Mouse (Mus musculus): ENCODE data around the gene Dennd1a. TPM values are rescaled to one million over a fixed set of nuclear protein-coding genes. Genes with fewer than 3 reads are reported as not detected.
"Not testable (repeated sequence)": the region's sequence is repeated elsewhere in the genome, so short reads cannot be mapped to it uniquely, and the experiment has no call there.

Gene Dennd1a
- total RNA-seq, 2 experiments from 2014 or later = 75.0 to 78.2 TPM

DNA sequence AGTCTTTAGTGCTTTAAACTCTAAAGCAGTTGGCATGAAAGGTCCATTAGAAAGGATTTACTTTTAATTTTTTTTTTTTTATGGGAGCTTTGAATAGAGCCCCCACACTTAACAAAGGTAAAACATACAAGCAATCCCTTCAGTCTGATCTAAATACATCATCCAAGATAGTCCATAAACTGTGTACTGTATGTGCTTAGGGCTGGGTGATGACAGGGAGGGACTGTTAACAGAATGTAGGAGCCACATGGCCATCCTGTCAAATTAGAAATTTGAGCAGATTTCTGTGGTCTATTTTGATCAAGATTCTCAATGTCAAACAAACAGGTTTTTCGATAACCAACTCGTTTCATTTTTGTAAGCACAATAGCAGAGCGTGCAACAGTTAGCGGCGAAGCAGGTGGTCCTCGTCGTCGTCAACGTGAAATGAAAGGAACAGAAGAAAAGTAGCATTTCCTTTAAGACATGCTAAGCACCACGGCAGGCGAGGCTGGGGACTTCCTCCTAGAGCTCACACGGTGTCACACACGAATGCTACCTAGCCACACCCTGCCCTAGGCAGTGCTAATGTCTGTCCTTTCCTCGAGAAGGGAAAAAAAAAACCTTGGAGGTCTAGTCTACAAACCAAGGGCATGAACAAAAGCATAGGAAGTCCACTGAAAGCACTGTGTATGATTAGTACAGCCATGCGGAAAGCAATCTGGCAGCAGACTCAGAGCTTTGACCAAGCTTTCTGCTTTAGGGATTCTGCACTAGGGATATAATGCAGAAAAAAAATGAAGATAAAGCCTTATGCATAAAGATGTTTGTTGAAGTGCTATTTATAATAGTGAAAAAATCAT is 305.4 kb downstream of the Dennd1a start:
- no peak for DNase-seq (ENCODE audit: low spot score in 2 of 2)

GRCm38 (mm10) chr2:37974201-37974600 is 313.0 kb downstream of the Dennd1a start:
- DNase-seq (ENCODE audit: low spot score in 2 of 2) = no peak

DNA sequence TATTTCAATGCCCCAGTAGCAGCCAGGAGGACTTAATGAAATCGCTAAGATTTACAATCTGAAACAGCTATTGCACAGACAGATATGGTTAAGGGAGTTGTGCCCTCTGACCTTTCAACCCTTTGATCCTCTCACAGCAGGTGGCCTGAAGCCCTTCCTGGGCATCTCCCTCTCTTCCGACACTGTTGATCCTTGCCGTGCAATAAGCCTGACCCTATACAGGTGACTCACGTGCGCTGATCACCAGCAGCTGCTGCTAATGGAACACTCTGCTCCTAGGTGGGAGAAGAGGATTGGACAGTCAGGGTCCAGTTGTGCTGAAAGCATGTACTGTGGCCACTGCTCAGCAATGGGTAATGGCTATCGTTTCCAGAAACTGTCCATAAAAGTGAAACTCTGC is 314.6 kb downstream of the Dennd1a start:
- no peak for DNase-seq (ENCODE audit: low spot score in 2 of 2)

- no peak for DNase-seq (ENCODE audit: low spot score in 2 of 2)
These were observed 315.5 kb downstream of the Dennd1a start for GRCm38 (mm10) chr2:37971726-37972125.

GRCm38 (mm10) chr2:37969713-37970485 is 317.3 kb downstream of the Dennd1a start:
- DNase-seq (ENCODE audit: low spot score in 2 of 2) = no peak

- DNase-seq (ENCODE audit: low spot score in 2 of 2) = peak; percentile 29 to 44
These were observed 322.7 kb downstream of the Dennd1a start for GRCm38 (mm10) chr2:37964534-37964933.

DNA sequence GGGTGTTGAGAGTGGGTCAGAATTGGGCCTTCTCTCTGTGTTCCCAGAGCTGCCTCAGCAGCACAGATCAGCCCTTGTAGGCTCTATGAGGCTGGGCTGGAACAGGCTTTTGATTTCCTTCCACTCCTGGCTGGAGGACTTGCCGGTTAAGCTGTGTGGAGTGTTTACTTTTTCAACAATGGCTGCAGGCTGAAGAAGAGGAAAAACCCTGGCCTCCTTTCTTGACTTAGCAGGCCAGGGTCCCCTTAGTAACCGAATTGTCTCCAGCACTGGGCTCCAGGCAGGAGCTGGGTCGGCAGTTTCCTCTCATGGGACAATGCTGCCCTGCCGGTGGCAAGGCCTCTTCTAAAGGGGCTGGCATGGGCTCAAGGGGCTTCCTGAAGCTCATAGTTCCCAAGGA is 323.8 kb downstream of the Dennd1a start:
- no peak for DNase-seq (ENCODE audit: low spot score in 2 of 2)

- DNase-seq (ENCODE audit: low spot score in 2 of 2) = no peak
These were observed 338.8 kb downstream of the Dennd1a start for GRCm38 (mm10) chr2:37948424-37948823.

- DNase-seq (ENCODE audit: low spot score in 2 of 2) = no peak
These were observed 341.4 kb downstream of the Dennd1a start for GRCm38 (mm10) chr2:37945598-37946336.

GRCm38 (mm10) chr2:37942906-37943305 is 344.3 kb downstream of the Dennd1a start:
- no peak for DNase-seq (ENCODE audit: low spot score in 2 of 2)

DNA sequence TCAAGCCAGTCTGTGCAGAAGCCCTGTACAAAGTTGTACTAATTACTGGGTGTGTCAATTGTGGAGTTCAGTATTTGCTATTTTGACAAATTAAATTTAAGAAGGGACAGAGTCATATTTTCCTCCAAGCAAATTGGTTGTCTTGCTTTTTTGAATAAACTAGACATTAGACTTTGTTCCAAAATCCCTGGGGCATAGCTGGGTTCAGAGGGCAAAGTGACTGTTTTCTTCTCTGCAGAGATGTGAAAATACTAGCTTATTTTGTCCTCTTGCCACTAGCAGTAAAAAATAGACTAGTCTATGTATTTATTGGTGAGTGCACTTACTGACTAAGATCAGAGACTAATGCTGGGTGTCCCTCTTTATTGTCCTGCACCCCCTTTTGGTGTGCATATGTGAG is 345.4 kb downstream of the Dennd1a start:
- no peak for DNase-seq (ENCODE audit: low spot score in 2 of 2)

- DNase-seq (ENCODE audit: low spot score in 2 of 2) = no peak
These were observed 346.3 kb downstream of the Dennd1a start for GRCm38 (mm10) chr2:37940845-37941361.

DNA sequence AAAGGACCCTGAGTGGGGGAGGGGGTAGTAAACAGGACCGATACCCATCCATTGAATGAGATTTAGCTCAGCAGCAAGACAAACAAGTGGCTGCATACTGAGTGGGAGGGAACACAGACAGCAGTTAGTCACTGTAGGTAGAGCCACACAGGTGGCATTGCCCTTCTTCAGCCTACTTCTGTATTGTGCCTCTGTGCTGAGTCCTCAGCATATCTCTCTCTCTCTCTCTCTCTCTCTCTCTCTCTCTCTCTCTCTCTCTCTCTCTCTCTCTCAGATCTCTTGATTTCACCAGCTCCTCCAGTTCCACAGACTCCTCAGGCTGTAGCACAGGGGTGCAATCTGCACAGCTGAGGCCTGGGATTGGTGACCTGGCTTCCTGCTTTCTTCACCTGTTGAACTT is 347.2 kb downstream of the Dennd1a start:
- no peak for DNase-seq (ENCODE audit: low spot score in 2 of 2)

DNA sequence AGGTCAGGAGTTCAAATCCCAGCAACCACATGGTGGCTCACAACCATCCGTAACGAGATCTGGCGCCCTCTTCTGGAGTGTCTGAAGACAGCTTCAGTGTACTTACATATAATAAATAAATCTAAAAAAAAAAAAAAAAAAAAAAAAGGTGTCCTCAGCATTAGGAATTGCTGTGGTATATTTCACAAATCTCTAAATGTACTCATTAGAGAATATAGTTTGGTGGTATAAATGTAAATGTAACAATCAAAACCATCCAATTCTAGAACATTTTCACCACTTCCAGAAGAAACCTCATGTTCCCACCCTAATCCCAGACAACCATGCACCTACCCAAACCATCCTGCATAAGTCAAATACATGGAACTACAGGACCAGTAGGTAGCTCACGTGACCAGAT is 350.3 kb downstream of the Dennd1a start:
- not testable (repeated sequence) for DNase-seq (ENCODE audit: low spot score in 2 of 2)

GRCm38 (mm10) chr2:37932240-37932639 is 354.9 kb downstream of the Dennd1a start:
- DNase-seq (ENCODE audit: low spot score in 2 of 2) = no peak

DNA sequence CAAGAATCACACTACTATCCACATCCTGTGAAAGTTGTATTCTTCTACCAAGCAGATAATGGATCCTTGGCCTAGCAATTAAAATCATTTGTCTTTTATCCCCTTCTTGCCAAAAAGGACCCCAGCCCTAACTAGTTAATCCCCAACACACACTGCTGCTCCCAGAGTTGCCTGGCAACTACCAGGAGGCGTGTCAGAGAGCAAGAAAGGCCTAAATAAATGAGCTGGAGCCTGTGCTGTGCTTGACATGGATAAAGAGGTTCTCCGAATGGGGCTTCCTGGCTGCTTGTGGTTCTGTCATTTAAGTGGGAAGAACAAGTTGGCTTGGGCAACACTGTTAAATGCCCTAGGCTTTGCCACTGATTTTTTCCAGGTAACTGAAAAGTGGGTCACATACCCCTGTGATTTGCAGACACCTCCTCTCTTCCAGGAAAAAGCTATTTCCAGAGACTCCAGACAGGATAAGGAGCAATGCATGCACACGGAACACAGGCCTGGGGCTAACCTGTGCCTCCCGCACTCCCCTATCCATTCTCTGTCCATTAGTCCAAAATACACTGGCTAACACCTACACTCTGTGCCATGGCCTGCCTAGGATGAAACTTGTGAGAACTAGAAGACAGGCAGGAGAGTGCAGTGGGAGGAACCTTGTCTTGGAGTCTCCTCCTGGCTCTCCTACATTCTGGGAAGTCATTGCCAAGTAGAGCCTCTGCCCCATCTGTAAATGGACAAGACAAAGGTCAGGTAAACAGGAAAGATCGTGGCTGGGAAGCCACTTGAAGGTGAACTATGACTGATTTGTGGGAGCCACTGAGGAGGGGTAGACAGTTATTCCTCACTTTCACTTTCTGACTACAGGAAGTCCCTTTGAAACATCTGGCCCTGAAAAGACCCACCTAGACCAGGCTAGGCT is 355.9 kb downstream of the Dennd1a start:
- no peak for DNase-seq (ENCODE audit: low spot score in 2 of 2)

GRCm38 (mm10) chr2:37926133-37926503 is 361.1 kb downstream of the Dennd1a start:
- no peak for DNase-seq (ENCODE audit: low spot score in 2 of 2)

GRCm38 (mm10) chr2:37925413-37926132 is 361.6 kb downstream of the Dennd1a start:
- DNase-seq (ENCODE audit: low spot score in 2 of 2) = peak; percentile 51 to 70

GRCm38 (mm10) chr2:37908721-37909506 is 378.3 kb downstream of the Dennd1a start:
- DNase-seq (ENCODE audit: low spot score in 2 of 2) = peak in 1 of 2 experiments; percentile 54
